Mouse (Mus musculus) embryonic stem cell, embryonic (primary cell): Measurements from ENCODE around the gene Fbxw2.

Experiments
- CTCF ChIA-PET, 4 experiments: fragments of 300-600 bp in 2 of 4; fragments of 350-600 bp in 2 of 4; sonication (Branson Sonifier 250); formaldehyde crosslinking; loops; one replicate each; lab custom pipeline; 2022; ENCODE audit warnings: inconsistent platforms in 2 of 4; lab: Charles Lee
- POLR2A ChIA-PET, 4 experiments: fragments of 300-600 bp in 2 of 4; fragments of 350-600 bp in 2 of 4; sonication (Branson Sonifier 250); formaldehyde crosslinking; loops; one replicate each; lab custom pipeline; 2022; ENCODE audit warnings: antibody characterized with exemption in 4 of 4, inconsistent platforms in 1 of 4; lab: Charles Lee

Gene Fbxw2

GRCm38 (mm10) chr2:34801516-34802482 is 24.3 kb downstream of the Fbxw2 start:
- POLR2A ChIA-PET = interaction anchor here in 3 of 4 experiments (0.6 to 15.7 kb wide), 59 partner anchors 9 to 538 kb away, joined by 3 to 260 read pairs (median 4); partner anchors contain the start of genes Hspa5 (in 3 of the 3), Fbxw2 (in 2 of the 3), Gapvd1 (in 2 of the 3) and Cntrl (in 1 of the 3)
- CTCF ChIA-PET = interaction anchor here in 3 of 4 experiments (0.5 to 1.8 kb wide), 13 partner anchors 15 to 398 kb away, joined by 3 to 7 read pairs (median 3); partner anchors contain the start of gene Cntrl (in 1 of the 3)

GRCm38 (mm10) chr2:34800371-34800770 is 25.7 kb downstream of the Fbxw2 start:
- POLR2A ChIA-PET = interaction anchor here in 3 of 4 experiments (0.9 to 15.7 kb wide), 34 partner anchors 10 to 332 kb away, joined by 3 to 260 read pairs (median 9); partner anchors contain the start of genes Hspa5 (in 3 of the 3), Fbxw2 (in 2 of the 3), Cntrl (in 1 of the 3) and Gapvd1 (in 1 of the 3)
- CTCF ChIA-PET = interaction anchor here in 2 of 4 experiments (1.4 to 2.4 kb wide), 5 partner anchors 16 to 309 kb away, joined by 5 to 12 read pairs (median 7); partner anchors contain the start of genes Cntrl (in 1 of the 2) and Fbxw2 (in 1 of the 2)

DNA sequence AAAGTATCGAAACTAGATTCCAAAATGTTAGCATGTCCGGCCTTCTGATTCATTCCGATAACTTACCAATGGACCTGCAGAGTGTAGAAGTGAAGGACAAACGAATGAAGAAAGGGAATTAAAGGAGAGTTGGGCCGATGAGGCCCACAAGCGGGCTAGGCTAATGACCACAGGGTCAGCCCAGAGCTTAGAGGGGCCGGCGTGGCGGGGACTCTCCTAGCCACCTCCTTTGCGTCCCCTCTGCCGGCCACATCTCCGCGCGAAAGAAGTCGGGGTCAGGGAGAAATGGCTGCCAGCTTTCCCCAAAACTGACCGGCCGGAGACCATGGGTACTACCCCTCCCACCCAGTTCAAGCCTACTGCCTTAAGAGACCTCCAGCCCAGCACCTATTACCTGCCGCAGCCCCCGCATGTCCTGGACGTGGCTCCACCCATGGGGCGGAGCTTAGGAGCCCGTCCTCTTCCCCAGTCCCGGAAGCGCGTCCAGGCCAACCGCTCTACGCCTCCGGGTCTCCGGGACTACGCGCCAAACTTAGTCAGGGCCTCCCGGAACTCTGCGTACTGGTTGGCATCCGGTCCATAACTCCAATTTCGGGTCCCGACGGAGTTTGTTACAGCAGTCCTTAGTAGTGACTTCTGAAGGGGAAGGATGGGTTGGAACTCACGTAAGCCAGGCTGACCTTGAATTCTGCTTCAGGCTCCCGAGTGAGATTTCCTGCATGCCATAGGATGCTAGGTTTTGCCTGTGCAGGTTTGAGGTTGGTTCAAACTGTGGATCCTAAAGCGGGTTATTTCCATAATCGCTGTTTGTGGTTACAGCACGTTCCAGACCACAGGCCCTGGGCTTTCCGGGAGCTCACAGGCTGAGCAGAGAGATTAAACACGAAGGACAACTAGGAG is 26.5 kb downstream of the Fbxw2 start, which contains the start of gene Rabepk:
TSS of gene Rabepk (minus strand) at position 556 of the 900 bp plus-strand sequence.
- CTCF ChIA-PET = interaction anchor here in 3 of 4 experiments (0.7 to 2.4 kb wide), 6 partner anchors 15 to 309 kb away, joined by 3 to 12 read pairs (median 6); partner anchors contain the start of genes Cntrl (in 1 of the 3) and Fbxw2 (in 1 of the 3)
- POLR2A ChIA-PET = interaction anchor here in 3 of 4 experiments (0.7 to 15.7 kb wide), 55 partner anchors 9 to 345 kb away, joined by 3 to 260 read pairs (median 4); partner anchors contain the start of genes Hspa5 (in 3 of the 3), Fbxw2 (in 2 of the 3), Gapvd1 (in 2 of the 3) and Cntrl (in 1 of the 3)

GRCm38 (mm10) chr2:34795426-34795825 is 30.7 kb downstream of the Fbxw2 start:
- ChIA-PET POLR2A (interaction anchor here in 3 of 4 experiments (1.5 to 15.7 kb wide), 6 partner anchors 11 to 55 kb away, joined by 3 to 260 read pairs (median 7); partner anchors contain the start of gene Hspa5 (in 2 of the 3)), CTCF (no interaction called here)

DNA sequence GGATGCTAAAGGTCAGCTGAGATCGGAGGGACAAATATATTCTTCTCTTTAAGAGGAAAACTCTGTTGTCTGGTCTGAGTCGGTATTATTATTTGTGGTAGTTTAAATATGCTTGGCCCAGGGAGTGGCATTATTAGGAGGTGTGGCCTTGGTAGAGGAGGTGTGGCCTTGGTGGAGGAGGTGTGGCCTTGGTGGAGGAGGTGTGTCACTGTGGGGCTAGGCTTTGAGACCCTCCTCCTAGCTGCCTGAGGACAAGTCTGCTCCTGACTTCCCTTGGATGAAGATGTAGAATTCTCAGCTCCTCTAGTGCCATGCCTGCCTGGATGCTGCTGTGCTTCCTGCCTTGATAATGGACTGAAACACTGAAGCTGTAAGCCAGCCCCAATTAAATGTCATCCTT is 31.6 kb downstream of the Fbxw2 start:
- CTCF ChIA-PET = no interaction called here
- POLR2A ChIA-PET = interaction anchor here in 3 of 4 experiments (0.8 to 15.7 kb wide), 13 partner anchors 10 to 314 kb away, joined by 3 to 260 read pairs (median 3); partner anchors contain the start of gene Hspa5 (in 2 of the 3)

- CTCF ChIA-PET = interaction anchor here in 2 of 4 experiments (0.7 to 1.0 kb wide), 3 partner anchors 9 to 121 kb away, joined by 3 to 7 read pairs (median 5); no protein-coding TSS in a partner anchor
- POLR2A ChIA-PET = interaction anchor here in 3 of 4 experiments (0.7 to 15.7 kb wide), 8 partner anchors 9 to 28 kb away, joined by 3 to 260 read pairs (median 10); partner anchors contain the start of gene Hspa5 (in 2 of the 3)
Observed at GRCm38 (mm10) chr2:34792543-34792942, 33.6 kb downstream of the Fbxw2 start.

DNA sequence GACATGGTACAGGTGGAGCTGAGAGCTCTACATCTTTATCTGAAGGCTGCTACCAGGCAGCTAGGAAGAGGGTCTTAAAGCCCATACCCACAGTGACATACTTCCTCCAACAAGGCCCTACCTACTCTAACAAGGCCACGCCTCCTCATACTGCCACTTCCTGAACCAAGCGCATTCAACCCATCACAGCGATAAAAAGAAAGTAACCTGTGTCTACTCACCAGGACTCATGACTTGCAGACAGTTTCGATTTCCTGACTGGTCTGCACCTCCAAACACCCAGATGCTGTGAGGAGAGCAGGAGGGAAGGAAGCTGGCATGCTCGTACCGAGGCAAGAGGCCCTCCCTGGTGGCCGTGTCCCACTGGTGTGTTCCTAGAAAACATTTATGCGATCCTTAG is 35.8 kb downstream of the Fbxw2 start:
- ChIA-PET CTCF (no interaction called here), POLR2A (interaction anchor here in 3 of 4 experiments (1.0 to 15.7 kb wide), 9 partner anchors 9 to 26 kb away, joined by 3 to 260 read pairs (median 8); partner anchors contain the start of genes Hspa5 (in 3 of the 3) and Rabepk (in 2 of the 3))

- ChIA-PET CTCF (interaction anchor here (0.6 to 3.4 kb wide), 29 partner anchors 8 to 1088 kb away, joined by 3 to 19 read pairs (median 3); partner anchors contain the start of genes Rabepk (in 3 of the 4), Cntrl (in 1 of the 4) and Hspa5 (in 1 of the 4)), POLR2A (interaction anchor here in 3 of 4 experiments (0.6 to 16.2 kb wide), 25 partner anchors 8 to 325 kb away, joined by 3 to 260 read pairs (median 5); partner anchors contain the start of genes Hspa5 (in 3 of the 3), Cntrl (in 2 of the 3), Rabepk (in 2 of the 3) and Gapvd1 (in 1 of the 3))
Observed at GRCm38 (mm10) chr2:34784085-34784484, 42.0 kb downstream of the Fbxw2 start.

- ChIA-PET CTCF (interaction anchor here (0.5 to 3.4 kb wide), 23 partner anchors 8 to 668 kb away, joined by 3 to 19 read pairs (median 3); partner anchors contain the start of genes Rabepk (in 2 of the 4), Cntrl (in 1 of the 4) and Hspa5 (in 1 of the 4)), POLR2A (interaction anchor here in 3 of 4 experiments (0.6 to 16.2 kb wide), 23 partner anchors 8 to 325 kb away, joined by 3 to 260 read pairs (median 6); partner anchors contain the start of genes Hspa5 (in 3 of the 3), Gapvd1 (in 2 of the 3), Rabepk (in 2 of the 3) and Cntrl (in 1 of the 3))
Observed at GRCm38 (mm10) chr2:34783064-34784020, 42.8 kb downstream of the Fbxw2 start.

DNA sequence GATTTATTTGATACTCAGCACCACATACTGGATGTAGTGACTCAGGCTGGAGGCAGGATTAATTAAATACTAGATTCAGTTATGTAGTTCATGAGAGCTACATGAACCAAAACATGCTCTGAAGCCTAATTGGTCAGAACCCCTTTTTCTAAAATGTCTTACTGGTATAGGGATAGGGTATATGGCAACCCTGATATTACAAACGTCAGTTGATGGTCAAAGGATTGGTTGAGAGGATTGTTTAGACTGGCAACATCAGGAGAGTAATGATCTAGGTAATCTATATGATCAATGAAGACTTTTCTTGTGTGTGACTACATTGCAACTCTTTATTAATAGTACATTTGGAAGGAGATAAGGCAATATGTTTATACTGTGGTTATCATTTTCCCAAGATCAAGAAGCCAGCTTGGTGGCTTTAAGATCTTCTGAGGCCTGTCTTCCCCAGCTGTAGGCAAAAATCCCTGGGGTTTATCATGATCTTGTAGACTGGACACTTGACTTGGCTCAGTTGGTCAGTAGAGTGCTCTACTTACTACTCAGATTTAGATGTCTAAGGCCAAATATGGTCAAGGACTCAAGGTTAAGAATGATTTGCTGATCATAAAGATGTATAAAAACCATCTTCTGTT is 48.8 kb downstream of the Fbxw2 start:
- CTCF ChIA-PET = no interaction called here
- POLR2A ChIA-PET = interaction anchor here in 3 of 4 experiments (0.6 to 16.2 kb wide), 18 partner anchors 8 to 354 kb away, joined by 3 to 260 read pairs (median 4); partner anchors contain the start of genes Rabepk (in 2 of the 3) and Gapvd1 (in 1 of the 3)

DNA sequence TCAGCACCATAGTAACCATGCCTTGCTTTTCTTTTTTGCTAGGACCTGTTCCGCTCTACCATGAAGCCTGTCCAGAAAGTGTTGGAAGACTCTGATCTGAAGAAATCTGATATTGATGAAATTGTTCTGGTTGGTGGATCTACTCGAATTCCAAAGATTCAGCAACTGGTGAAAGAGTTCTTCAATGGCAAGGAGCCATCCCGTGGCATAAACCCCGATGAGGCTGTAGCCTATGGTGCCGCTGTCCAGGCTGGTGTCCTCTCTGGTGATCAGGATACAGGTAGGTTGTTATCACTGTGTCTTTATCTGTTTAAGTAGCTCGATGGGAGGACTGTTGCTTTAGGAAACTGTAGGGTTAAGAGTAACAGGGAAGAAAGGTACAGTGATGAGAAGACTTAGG is 51.6 kb downstream of the Fbxw2 start:
- ChIA-PET CTCF (interaction anchor here in 1 of 4 experiments (2.0 kb wide), 1 partner anchor 10 kb away, joined by 5 read pairs; no protein-coding TSS in a partner anchor), POLR2A (interaction anchor here in 3 of 4 experiments (0.6 to 16.2 kb wide), 14 partner anchors 10 to 130 kb away, joined by 3 to 260 read pairs (median 4); partner anchors contain the start of genes Gapvd1 (in 2 of the 3) and Rabepk (in 2 of the 3))

GRCm38 (mm10) chr2:34773673-34774072 is 52.4 kb downstream of the Fbxw2 start:
- POLR2A ChIA-PET = interaction anchor here in 3 of 4 experiments (0.7 to 16.2 kb wide), 20 partner anchors 9 to 292 kb away, joined by 3 to 260 read pairs (median 5); partner anchors contain the start of genes Gapvd1 (in 2 of the 3) and Rabepk (in 2 of the 3)
- CTCF ChIA-PET = interaction anchor here in 1 of 4 experiments (1.0 kb wide), 1 partner anchor 11 kb away, joined by 4 read pairs; no protein-coding TSS in a partner anchor

GRCm38 (mm10) chr2:34772252-34773235 is 53.6 kb downstream of the Fbxw2 start:
- ChIA-PET POLR2A (interaction anchor here in 3 of 4 experiments (0.6 to 16.2 kb wide), 177 partner anchors 9 to 1642 kb away, joined by 3 to 260 read pairs (median 6); partner anchors contain the start of genes Cntrl (in 3 of the 3), Gapvd1 (in 3 of the 3), Rabepk (in 3 of the 3) and Fbxw2 (in 2 of the 3)), CTCF (interaction anchor here in 1 of 4 experiments (1.1 to 1.4 kb wide), 2 partner anchors 10 to 12 kb away, joined by 5 to 7 read pairs; no protein-coding TSS in a partner anchor)
